Mouse (Mus musculus) stomach, postnatal 0 days (tissue): ENCODE measurements around the gene Mrpl53. TPM values are rescaled to one million over a fixed set of nuclear protein-coding genes. Genes with fewer than 3 reads are reported as not detected.
A peak's percentile ranks its signal among the peaks of the same experiment; 100 is the strongest.

Experiments
- ATAC-seq: fragments of 200-750 bp; cut with Nextera tagmentation; 2 replicates; pipeline ENCODE4 v1.8.0; 2017; ENCODE audit not compliant: low FRiP score, low TSS enrichment
- DNase-seq: peaks from one replicate; pipeline ENCODE4 v3.0.0-alpha.2; 2016; ENCODE audit warnings: low spot score
- H3K27ac ChIP-seq: fragments of 300-500 bp; sonication (generic); replicated peaks from 2 replicates; pipeline ENCODE4 v1.5.1; 2014; ENCODE audit warnings: mild to moderate bottlenecking, control low read depth
- H3K27me3 ChIP-seq: fragments of 300-500 bp; sonication (generic); 2 replicates; pipeline ENCODE4 v1.6.1; 2014; ENCODE audit warnings: low read length; ENCODE audit not compliant: control insufficient read depth, insufficient read depth
- H3K36me3 ChIP-seq: fragments of 300-500 bp; sonication (generic); 2 replicates; pipeline ENCODE4 v1.6.1; 2014; ENCODE audit warnings: low read length, mixed read lengths; ENCODE audit not compliant: control insufficient read depth, insufficient read depth
- H3K4me1 ChIP-seq: fragments of 300-500 bp; sonication (generic); replicated peaks from 2 replicates; pipeline ENCODE4 v1.6.1; 2014; ENCODE audit warnings: antibody characterized with exemption; ENCODE audit not compliant: control insufficient read depth, insufficient read depth
- H3K4me2 ChIP-seq: fragments of 300-500 bp; sonication (generic); replicated peaks from 2 replicates; pipeline ENCODE4 v1.6.1; 2014; ENCODE audit warnings: low read depth, mild to moderate bottlenecking, control low read depth, moderate library complexity
- H3K4me3 ChIP-seq: fragments of 300-500 bp; sonication (generic); 2 replicates; pipeline ENCODE4 v1.5.1; 2014; ENCODE audit warnings: low read depth, low read length, control low read depth
- H3K9ac ChIP-seq: fragments of 300-500 bp; sonication (generic); 2 replicates; pipeline ENCODE4 v1.6.1; 2014; ENCODE audit warnings: mild to moderate bottlenecking, low read length, control low read depth, mixed read lengths
- H3K9me3 ChIP-seq: fragments of 300-500 bp; sonication (generic); 2 replicates; pipeline ENCODE4 v1.6.1; 2016; ENCODE audit warnings: low read length; ENCODE audit not compliant: control insufficient read depth
- CTCF ChIP-seq: IDR thresholded peaks from 2 replicates; pipeline ENCODE4 v1.5.1; 2016; ENCODE audit warnings: antibody characterized with exemption, low read depth, mild to moderate bottlenecking, moderate library complexity
- EP300 ChIP-seq: optimal IDR thresholded peaks from 2 replicates; pipeline ENCODE3; 2016; ENCODE audit warnings: antibody characterized with exemption
- WGBS: fragments of 180-500 bp; shearing (Covaris S2); extraction: QIAGEN DNeasy Blood & Tissue Kit; methylation state at CpG from one replicate; pipeline ENCODE4 v1.1.7; 2014; 5-methylcytosine and 5-hydroxymethylcytosine counted together
- polyA plus RNA-seq: library from polyadenylated mRNA; unstranded; fragments of >200 nt; fragmentation: Nextera tagmentation; extraction: Ambion mirVana; gene quantifications from 2 replicates; pipeline ENCODE4 v1.2.1, GENCODE M21; 2015

The Mrpl53 gene
- polyA plus RNA-seq, 1 experiment from 2014 or later = 117 TPM

DNA sequence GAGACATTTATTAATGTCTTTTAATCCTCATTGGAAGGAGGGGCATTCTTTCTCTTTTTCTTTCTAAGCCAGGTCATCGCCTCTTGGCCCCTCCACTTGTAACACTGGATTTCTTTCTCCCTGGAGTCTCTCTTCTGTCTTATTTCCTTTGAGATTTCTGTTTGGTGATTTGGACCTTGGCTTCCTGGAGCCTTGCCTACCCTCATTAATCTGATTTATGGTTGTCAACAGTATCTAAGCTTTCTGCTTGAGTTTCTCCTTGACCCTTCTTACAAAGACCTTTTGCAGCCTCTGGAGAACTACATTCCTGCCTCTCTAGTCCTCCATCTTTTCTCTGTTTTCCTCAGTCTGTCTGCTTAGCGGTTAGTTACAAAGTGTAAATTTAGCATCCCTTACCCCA lies 10.4 kb upstream of the Mrpl53 start:
- Histone ChIP-seq H3K9ac (no peak overlapping the region), H3K9me3 (no peaks in the 10 kb centered on the region), H3K4me2 (no peak overlapping the region), H3K27me3 (no peaks in the 10 kb centered on the region), H3K4me1 (peaks cover 5% of the 10 kb centered on the region; the same call in 1 of the 2 replicates), H3K27ac (no peak overlapping the region), H3K36me3 (no peaks in the 10 kb centered on the region), H3K4me3 (no peak overlapping the region)
- no peak for DNase-seq
- 56% methylated on average over 2 of the region's 2 CpGs for WGBS
- TF ChIP-seq CTCF (no peak), EP300 (no peak)
- ATAC-seq = no peak

DNA sequence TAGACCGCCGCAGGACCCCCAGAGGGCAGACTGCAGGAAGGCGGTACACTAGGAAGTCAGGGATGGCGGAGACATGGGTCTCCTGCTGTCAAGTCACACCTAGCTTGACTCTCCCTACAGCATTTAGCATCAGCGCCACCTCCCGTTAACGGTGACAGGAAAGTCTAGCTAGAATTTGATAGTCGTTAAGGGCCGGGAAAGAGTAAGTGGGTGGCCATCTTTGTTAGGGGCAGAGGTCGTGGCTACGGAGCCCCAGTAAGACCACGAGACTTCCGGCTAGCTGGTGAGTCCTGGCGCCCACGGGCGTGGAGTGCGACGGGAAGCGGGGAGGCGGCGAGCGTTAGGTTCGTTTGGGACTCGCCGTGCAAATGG lies 7.5 kb upstream of the Mrpl53 start, which contains the start of the genes Ccdc142 and Gm42688:
Ccdc142 (plus strand) TSS at position 286 of the 372 bp plus-strand sequence.
Gm42688 (plus strand) TSS at position 302 of the 372 bp plus-strand sequence.
- WGBS = under 1% methylated on average over 25 of the region's 25 CpGs
- Histone ChIP-seq H3K9ac (peak within 1 kb of the TSS; percentile 73), H3K27ac (peak within 1 kb of the TSS; percentile 83), H3K4me1 (peaks cover 5% of the 10 kb centered on the region; the same call in 1 of the 2 replicates), H3K27me3 (no peaks in the 10 kb centered on the region), H3K4me3 (peak within 1 kb of the TSS; percentile 68), H3K36me3 (no peaks in the 10 kb centered on the region), H3K4me2 (peak within 1 kb of the TSS; percentile 99), H3K9me3 (no peaks in the 10 kb centered on the region)
- TF ChIP-seq CTCF (peak; percentile 83), EP300 (no peak)
- ATAC-seq (peak; percentile 90), DNase-seq (peak; percentile 88)

DNA sequence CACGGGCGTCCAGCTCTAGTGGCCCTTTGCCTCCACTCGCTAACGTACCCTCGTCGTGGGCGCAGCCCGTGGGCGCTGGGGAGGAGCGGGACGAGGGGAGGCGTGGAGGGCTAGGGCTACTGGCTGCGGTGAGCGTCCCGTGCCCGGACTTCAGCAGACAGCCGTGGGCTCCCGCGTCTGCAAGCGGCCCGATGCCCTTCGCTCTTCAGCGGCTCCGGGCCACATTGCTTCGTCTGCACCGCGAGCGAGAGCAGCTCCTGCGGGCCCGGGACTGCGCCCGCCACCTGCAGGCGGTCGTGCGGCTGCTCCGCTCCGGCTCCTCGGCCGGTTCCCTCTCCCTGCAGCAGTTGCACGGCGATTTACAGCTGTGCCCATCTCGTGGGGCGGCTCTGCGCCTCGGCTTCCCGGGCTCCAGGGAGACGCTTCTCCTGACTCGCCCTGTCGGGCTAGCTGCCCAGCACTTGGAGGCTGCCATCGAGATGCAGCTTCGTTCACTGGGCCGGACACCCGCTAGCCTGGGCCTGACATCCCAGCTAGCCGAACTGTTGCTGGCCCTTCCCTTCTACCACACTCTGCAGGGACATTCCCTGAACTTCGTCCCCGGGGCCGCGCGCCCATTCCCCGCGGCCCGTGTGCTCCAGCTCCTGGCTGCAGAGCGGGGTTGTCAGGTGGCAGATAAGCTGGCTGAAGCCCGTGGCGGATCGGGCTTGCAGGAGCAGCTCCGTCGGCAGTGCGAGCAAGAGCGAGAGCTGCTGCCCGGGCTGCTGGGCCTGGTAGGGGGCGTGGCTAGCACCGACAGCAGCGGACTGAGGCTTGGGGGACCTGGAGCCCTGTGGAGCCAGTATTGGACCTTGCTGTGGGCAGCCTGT lies 6.9 kb upstream of the Mrpl53 start:
- H3K36me3 ChIP-seq = no peaks in the 10 kb centered on the region
- TF ChIP-seq EP300 (no peak), CTCF (peak; percentile 73)
- peaks cover 5% of the 10 kb centered on the region; the same call in 1 of the 2 replicates for H3K4me1 ChIP-seq
- H3K9ac ChIP-seq = peak overlapping the region; percentile 73
- ATAC-seq = peak; percentile 87
- H3K27ac ChIP-seq = peak overlapping the region; percentile 83
- H3K4me3 ChIP-seq = peak overlapping the region; percentile 68
- DNase-seq = peak; percentile 75
- under 1% methylated on average over 67 of the region's 74 CpGs for WGBS
- H3K27me3 ChIP-seq = no peaks in the 10 kb centered on the region
- peak overlapping the region; percentile 99 for H3K4me2 ChIP-seq
- no peaks in the 10 kb centered on the region for H3K9me3 ChIP-seq

DNA sequence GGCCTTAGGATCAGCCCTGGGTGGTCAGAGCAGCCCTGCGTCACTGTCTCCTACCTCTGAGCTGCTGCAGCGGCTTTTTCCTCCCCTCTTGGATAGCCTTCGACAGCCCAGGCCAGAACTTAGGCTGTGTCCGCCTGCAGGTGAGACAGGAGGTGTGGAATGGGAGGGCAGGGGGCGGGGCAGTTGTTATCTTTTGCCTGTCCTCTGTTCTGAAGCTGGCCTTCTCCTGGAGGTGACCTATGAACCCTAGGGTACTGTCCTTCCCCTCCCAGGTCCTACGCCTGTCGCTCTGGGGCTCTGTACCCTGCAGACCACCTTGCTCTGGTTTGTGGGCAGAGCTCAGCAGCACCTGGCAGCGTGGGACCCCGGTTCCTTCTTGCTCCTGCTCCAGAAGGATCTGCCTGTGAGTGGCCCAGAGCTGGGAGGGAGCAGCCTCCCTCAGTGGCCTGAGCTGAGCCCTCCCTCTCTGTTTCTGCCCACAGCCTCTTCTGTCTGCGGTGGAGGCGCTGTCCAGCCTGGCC lies 5.7 kb upstream of the Mrpl53 start:
- Histone ChIP-seq H3K9ac (peak overlapping the region; percentile 73; the same call in 1 of the 2 replicates), H3K4me1 (peaks cover 5% of the 10 kb centered on the region; the same call in 1 of the 2 replicates), H3K36me3 (no peaks in the 10 kb centered on the region), H3K27ac (no peak overlapping the region), H3K4me2 (no peak overlapping the region), H3K27me3 (no peaks in the 10 kb centered on the region), H3K9me3 (no peaks in the 10 kb centered on the region), H3K4me3 (no peak overlapping the region)
- DNase-seq (peak; percentile 38), ATAC-seq (no peak)
- TF ChIP-seq CTCF = no peak
- TF ChIP-seq EP300 = no peak
- WGBS = 52% methylated on average over 11 of the region's 11 CpGs

DNA sequence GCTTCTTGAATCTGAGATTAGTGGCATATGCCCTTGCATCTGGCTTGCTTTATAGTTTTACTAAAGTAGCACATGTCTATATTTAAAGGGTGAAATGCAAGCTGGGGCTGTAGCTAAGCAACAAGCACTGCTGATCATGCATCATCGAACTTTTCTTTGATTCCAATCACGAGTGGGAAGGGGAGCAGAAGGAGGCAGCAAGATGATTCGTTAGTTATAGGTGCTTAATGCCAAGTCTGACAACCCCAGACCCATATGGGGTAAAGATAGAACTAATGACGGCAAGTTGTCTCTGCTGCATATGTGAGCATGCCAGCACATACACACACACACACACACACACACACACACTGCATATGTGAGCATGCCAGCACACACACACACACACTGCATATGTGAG lies 4.7 kb upstream of the Mrpl53 start:
- 79% methylated on average over 4 of the region's 4 CpGs for WGBS

More for the DNA sequence above, 4.7 kb upstream of the Mrpl53 start:
- Histone ChIP-seq H3K27me3 (no peaks in the 10 kb centered on the region), H3K27ac (no peak overlapping the region), H3K4me3 (no peak overlapping the region), H3K36me3 (no peaks in the 10 kb centered on the region), H3K9me3 (no peaks in the 10 kb centered on the region), H3K4me2 (no peak overlapping the region), H3K9ac (no peak overlapping the region), H3K4me1 (peaks cover 5% of the 10 kb centered on the region; the same call in 1 of the 2 replicates)
- ATAC-seq (no peak), DNase-seq (no peak)
- TF ChIP-seq EP300 (no peak), CTCF (no peak)
